Mouse (Mus musculus) cerebellum, postnatal 36 days (tissue): ENCODE data around the gene Shank3.

ENCODE experiments used
- DNase-seq, 2 experiments: peaks; one replicate each; pipeline ENCODE4 v3.0.0; 2021 to 2022; ENCODE audit warnings: mixed read lengths in 2 of 2

Gene Shank3

DNA sequence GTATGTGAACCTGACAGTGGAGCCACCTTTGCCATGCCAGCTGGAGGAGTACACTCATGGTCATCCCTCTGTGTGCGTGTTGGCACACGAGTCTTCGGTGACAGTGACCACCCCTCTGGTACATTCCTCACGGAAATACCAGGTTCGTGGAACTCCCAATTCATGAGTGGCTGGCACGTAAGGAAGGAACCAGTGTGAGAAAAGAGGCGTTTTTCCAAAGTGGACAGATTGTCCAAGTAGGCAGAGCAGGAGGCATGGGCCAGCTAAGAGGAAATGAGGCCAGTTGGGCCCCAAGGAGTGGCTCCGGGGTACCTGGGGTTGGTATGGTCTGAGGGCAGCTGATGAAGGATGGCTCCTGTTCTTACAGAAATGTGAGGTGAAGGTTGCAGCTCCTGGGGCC, 26.0 kb downstream of the Shank3 start:
- peak; percentile 80 for DNase-seq

DNA sequence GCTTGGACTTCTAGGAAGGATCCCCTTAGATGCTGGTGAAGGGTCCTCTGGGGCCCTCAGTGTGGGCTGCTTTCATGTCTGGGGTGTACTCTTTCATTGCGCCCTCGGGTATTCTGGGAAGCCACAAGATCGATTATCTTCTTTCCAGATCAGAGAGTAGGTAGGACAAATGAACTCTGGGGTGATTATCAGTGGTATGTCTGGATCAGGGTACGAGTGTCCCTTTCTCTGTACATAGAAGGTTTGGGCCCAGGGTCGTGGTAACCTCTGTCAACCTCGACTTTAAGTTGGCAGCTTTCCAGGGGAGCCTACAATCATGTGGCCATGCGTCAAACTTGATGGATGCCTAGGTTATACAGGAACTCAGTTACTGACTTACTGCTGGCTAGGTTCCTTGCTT, 26.5 kb downstream of the Shank3 start:
- no peak for DNase-seq

DNA sequence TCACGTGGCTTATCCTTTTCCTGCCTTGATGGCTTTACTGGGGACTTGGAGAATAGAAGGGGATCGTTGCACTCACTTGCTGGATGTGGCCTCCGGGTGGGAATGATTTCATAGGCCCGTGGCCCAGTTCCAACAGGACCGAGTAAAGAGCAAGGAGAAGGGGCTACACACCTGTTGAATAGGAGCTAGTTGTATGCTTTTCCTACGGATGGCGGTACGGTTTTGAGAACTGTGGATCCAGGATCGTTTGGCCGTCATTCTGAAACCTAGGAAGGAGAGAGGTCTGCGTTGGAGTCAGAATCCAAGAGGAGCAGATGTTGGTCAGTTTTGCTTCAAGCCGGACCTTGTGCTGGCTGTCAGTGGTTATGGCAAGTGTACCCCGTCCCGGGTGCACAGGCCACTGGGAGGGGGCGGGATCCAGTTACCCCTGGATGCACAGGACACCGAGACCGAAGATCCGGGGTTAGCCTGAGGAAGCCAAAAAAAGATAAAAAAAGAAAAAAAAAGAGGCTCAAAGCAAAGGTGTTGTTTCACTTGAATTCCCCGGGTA, 27.4 kb downstream of the Shank3 start:
- no peak for DNase-seq

DNA sequence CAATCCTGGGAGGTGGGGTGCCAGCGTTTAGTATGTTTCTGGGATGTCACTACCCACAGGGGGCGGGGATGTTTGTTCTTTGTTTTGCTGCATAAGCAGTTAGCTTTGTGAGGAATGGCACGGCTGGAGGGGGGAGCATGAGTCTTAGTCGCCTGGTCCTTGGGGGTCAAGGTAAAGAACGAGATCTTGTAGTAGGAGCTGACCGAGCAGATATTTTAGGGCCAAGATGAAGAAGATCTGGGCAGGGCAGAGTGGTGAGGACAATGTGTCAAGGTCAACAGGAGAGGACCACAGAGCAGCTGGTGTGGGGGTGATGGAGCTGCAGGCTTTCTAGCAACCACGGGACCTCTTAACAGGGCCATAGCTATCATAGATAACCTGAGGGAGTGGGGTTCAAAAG, 28.0 kb downstream of the Shank3 start:
- no peak for DNase-seq

DNA sequence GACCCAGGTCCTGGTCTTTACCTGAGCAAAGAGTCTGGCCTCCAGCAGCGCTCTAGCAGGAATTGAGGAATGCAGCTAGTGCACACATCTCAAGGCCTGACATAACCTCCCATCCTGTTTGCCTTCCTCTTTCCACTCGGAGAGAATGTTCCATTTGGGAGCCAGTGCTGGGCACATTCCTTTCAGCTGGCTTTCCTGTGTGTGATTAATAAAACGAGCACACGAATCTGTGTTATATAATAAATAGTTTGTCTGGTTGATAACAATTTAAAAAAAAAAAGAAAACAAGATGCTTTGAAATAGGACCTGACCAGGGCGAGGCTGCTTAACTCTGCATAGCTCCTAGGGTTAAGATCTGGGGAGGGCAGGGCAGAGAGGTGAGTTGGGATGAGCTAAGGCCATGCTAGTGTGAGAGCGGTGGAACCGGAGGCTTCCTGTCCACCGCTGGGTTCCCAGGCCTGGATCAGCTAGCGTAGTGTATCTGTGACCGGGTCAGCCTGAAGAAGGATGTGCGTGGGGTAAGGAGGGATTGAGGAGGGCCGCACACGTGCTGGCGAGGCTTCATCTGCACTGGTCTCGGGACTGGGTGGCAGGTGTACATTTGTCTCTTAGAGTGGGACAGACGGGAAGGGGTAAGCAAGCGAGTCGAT, 28.9 kb downstream of the Shank3 start:
- no peak for DNase-seq

DNA sequence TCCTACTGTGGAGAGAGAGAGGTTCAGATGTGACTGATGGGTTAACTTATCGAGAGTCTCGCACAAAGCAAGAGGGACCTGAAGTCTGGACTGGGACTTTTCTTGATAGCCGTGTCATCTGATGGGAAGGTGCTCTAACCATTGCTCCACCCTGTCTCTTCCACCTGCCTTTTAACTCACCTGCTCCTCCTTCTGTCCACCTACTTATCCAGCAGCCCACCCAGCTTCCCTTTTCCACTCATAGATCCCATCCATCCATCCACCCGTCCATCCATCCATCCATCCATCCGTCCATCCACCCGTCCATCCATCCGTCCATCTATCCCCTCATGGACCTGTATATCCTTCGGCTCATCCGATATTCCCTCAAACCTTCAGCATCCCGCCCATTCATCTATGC, 29.5 kb downstream of the Shank3 start:
- DNase-seq: no peak

DNA sequence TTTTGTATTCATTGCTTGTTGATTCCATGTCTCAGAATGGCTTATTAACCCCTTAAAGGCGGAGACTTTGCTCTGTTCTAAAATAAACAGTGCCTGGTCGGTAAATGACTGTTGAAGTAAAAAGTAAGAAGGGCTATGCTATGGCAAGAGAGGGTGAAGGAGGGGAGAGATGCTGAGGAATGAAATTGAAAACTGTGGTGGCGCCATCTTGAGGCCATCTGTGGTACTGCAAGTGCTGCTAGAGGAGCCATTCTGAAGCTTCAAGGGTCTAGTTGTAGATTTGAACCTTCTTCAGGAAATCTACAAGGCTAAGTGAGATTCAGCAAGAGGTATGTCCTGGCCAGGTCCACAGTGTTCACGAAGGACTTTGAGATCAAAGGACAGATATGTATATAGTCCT, 30.9 kb downstream of the Shank3 start:
- DNase-seq: peak; percentile 84 to 91

DNA sequence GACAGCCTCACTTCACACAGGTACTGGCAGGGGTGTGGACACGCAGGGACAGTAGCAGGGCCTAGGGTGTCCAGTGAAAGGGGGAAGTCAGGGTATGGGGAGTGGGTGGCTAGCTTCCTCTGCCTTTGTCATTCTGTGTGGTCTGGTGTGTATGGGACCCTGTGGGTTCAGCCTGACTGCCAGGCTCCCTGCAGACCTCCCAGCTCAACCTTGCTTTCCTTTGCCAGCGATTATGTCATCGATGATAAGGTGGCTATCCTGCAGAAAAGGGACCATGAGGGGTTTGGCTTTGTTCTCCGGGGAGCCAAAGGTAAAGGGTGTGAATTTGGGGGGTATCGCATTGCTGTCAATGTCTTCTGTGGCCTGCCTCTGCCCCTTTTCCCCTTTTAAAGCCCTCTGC, 32.0 kb downstream of the Shank3 start:
- no peak for DNase-seq

DNA sequence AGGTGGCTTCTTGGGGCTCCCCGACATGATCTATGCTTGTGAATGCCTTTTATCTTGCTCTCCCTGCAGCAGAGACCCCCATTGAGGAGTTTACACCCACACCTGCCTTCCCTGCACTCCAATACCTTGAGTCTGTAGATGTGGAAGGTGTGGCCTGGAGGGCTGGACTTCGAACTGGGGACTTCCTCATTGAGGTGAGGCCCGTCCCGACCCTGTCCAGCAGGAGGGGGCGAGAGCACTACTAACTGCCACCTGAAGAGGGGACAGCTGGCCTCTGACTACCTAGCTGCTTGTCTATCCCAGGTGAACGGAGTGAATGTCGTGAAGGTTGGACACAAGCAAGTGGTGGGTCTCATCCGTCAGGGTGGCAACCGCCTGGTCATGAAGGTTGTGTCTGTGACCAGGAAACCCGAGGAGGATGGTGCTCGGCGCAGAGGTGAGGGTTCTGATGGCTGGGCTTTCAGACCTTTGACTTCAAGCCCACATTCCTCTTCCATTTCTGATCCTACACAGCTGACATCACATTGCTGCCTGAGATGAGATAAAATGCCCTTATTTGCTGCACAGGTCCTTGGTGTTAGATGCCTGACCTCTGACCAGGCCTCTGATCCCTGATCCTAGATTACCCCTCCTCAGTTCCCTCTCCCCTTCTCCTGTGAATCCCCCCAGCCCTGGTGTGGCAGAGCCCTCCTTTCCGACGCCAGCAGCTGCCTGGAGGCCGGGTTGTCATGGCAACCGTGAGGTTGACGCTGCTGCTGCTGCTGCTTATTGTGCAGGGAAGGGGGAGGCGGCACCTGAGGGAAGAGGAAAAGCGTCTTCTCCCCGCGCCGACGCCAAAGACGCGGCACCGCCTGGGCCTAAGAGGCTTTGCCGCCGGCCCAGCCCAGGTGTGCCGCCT, 32.9 kb downstream of the Shank3 start:
- no peak for DNase-seq

DNA sequence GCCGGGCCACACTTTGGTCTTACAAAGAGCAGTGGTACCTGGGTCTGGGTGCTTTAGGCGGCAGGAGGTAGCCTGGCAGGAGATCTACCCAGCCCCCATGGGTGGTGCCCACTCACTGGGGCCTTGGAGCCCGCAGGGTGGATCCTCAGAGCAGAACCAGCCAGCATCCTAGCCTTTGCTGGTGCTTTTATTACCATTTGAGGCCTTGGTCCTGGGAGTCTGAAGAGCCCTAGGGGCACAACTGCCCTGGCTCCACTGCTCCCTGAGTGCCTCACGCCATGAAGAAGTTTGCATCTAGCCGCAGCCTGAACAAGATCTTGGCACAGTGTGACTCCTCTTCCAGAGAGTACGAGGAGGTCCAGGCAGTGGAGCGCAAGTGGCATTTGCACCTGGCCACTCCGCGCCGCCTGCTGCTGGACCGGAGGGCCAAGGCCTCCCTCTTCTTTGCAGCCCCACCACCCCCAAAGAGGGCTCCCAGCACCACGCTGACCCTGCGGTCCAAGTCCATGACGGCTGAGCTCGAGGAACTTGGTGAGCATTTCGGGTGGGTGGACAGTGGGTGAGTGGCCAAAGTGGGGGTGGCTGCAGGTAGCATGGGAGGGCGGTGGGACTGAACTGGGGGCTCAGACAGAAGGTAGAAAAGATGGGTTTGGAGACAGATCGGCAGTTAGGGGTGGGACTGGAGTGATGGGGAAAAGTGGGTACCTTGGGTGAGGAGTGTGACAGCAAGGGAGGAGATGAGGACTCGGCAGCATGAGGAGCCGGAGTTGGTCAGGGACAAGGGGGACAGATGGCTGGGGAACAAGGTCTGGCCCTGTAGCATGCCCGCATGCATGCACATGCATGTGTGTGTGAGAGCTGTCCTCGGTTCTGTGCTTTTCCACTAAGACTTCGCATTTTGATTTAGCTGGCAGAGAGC, 33.8 kb downstream of the Shank3 start:
- peak in 1 of 2 experiments; percentile 35 for DNase-seq

DNA sequence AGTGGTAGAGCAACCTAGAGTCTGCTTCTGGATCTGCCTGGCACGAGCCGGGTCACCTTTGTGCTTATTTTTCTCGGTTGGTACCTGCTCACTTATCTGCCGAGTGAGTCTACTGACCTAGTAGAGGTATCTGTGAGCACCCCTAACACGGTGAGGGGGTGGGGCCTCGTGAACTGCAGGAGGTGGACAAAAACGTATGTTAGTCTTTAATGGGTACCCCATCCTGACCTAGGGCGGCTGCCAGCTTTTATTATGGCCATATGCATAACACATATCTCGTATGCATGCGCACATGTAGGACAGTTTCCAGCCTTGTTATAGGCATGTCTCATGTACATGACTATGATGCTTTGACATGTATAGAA, 34.4 kb downstream of the Shank3 start:
- DNase-seq: peak in 1 of 2 experiments; percentile 21

DNA sequence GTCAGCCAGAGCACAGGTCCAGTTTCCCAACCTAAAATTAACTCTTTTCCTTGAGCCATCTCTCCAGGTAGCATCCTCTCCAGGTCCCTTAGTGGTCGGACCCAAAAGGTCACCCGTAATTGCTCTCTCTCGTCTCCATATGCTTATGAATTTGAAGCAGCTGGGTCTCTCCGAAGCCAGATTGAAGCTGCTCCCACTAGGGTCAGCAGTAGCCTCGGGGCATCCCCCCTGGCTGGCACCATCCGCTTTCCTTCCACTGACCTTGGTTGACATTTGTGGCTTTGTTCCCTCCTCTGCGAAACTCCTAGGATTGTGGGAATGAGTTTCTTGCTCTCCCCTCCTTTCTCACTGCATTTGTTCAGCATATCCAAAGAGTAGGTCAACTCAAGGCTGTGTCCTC, 44.7 kb downstream of the Shank3 start:
- peak in 1 of 2 experiments; percentile 65 for DNase-seq

DNA sequence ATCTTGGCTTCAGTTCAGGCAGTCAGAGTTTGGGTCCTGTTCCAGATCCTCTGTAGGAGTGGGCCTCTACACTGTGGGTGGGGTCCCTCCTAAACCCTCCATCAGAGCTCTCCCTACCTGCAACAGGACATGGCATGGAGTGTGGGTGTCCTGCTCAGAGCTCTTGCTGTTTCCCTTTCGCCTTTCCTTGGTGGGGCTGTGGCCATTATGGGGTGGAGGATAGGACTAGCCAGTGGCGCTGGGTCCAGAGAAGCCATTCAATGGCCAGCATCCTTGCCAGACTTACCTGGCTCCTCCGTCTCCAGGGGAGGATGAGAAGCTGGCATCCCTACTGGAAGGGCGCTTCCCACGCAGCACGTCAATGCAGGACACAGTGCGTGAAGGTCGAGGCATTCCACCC, 47.9 kb downstream of the Shank3 start:
- no peak for DNase-seq

DNA sequence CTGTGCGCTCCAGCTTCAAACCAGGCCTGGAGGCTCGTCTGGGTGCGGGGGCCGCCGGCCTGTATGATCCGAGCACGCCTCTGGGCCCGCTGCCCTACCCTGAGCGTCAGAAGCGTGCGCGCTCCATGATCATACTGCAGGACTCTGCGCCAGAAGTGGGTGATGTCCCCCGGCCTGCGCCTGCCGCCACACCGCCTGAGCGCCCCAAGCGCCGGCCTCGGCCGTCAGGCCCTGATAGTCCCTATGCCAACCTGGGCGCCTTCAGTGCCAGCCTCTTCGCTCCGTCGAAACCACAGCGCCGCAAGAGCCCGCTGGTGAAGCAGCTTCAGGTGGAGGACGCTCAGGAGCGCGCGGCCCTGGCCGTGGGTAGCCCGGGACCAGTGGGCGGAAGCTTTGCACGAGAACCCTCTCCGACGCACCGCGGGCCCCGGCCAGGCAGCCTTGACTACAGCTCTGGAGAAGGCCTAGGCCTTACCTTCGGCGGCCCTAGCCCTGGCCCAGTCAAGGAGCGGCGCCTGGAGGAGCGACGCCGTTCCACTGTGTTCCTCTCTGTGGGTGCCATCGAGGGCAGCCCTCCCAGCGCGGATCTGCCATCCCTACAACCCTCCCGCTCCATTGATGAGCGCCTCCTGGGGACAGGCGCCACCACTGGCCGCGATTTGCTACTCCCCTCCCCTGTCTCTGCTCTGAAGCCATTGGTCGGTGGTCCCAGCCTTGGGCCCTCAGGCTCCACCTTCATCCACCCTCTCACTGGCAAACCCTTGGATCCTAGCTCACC, 48.6 kb downstream of the Shank3 start:
- DNase-seq: peak in 1 of 2 experiments; percentile 54

DNA sequence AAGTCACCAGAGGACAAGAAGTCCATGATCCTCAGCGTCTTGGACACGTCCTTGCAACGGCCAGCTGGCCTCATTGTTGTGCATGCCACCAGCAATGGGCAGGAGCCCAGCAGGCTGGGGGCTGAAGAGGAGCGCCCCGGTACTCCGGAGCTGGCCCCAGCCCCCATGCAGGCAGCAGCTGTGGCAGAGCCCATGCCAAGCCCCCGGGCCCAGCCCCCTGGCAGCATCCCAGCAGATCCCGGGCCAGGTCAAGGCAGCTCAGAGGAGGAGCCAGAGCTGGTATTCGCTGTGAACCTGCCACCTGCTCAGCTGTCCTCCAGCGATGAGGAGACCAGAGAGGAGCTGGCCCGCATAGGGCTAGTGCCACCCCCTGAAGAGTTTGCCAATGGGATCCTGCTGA, 49.4 kb downstream of the Shank3 start:
- DNase-seq: peak; percentile 88 to 95

DNA sequence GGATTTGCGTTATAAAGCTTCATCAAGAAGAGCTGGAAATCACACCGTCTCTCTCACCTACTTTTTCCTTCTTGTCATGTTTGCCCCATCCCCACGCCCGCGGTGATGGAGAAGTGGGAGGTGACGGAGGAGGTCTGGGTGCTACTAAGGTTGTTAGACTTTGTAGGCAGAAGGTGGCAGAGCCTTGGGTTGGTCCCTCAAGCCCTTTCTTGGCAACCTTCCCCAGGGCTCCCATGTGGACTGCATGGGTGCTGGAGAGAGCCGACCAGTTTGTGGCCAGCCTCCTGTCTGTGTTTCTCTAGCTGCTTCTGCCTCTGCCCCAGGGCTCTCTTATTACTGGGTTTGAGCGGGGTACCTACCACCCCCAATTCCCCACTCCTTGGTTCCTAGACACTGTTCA, 51.1 kb downstream of the Shank3 start:
- no peak for DNase-seq

DNA sequence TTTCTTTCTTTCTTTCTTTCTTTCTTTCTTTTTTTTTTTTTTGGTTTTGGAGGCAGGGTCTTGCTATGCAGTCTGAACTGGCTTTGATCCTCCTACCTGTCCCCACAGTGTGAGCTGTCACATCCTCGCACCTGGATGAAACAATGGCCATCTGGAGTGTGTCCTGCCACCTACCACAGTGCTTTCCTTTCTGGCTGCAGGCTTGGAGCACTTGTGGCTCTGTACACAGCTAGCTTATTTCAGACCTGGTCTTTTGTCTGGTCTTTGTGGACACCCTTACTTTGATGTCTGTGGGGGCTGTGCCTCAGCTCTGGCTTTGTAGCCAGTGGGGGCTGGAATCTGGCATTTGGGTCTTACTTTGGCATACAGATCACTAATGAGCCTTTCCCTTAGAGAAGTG, 52.3 kb downstream of the Shank3 start:
- DNase-seq: no peak

DNA sequence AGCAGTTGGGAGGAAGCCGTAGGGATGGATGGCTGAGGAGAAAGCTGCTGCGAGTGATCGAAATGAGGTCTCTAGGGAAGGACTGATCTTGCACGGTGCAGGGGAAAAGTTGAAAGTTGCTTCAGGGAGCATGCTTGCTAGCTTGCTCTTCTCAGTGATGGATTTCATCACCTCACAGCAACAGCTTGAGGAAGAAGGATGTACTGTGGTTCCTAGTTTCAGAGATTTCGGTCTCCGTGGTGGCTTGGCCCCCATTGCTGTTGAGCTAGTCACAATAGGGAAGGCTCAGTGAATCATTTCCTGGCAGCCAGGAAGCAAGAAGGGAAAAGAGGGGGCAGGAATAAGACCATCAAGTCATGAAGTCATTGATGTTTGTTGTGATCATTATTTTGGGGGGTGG, 56.2 kb downstream of the Shank3 start:
- no peak for DNase-seq

DNA sequence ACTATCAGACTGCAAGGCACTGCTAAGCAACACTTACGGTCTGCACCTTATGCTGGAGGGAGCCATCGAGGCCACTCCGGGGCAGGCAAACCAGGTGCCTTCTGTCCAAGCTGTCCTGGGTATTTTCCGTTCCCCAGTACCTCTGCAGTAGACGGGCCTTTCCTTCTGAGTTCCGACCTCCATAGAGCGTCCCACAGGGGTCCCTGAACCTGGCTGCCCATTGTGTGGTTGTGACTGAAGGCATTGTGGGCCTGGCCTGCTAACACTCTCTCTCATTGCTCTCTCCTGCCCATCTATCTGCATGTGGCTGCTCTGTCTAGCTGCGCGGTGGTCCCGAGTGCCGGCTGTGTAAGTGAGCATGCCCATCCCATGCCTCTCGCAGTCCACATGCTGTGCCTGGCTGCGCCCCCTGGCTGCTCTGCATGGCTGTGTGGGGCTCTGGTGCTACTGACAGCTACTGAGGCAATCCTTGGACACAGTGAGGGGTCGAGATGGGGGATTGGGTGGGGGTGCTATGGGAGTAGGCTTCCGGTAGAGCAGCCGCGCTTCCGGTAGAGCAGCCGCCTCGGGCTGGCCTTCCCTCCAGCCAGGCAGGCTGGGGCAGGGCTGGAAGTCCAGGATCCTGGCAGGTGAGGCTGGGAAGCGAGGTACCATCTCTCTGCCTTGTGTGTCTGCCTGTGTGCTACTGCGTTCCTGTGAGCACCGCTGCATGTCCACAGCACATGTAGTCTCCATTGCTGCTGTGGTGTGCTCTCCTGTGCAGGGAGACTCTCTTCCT, 57.2 kb downstream of the Shank3 start:
- DNase-seq: no peak

DNA sequence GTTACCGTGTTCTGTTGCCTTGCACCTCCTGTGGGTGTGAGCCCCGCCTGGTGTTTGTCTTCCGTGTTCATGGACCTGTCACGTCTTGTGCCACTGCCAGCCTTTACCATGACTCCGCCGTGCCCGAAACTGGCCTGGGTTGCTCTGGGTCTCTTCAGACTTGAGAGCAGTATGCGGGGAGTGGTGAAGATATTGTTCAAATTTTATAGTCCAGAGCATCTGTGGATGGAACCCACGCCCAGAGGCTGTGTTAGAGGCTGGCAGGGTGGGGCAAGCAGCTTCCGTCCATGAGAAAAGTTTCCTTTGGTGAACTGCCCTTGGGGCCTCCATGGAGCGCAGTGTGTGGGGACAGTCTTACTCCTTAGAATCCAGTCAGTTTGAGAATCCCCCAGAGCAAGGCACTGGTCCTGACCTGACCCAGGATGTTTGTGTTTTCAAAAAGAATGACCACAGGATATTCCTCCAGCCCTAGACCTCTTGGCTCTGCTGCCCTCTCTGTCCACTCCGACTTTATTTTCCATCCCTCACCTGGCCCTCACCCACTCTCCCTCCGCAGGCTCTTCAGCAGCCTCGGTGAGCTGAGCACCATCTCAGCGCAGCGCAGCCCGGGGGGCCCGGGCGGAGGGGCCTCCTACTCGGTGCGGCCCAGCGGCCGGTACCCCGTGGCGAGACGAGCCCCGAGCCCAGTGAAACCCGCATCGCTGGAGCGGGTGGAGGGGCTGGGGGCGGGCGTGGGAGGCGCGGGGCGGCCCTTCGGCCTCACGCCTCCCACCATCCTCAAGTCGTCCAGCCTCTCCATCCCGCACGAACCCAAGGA, 58.0 kb downstream of the Shank3 start:
- no peak for DNase-seq

DNA sequence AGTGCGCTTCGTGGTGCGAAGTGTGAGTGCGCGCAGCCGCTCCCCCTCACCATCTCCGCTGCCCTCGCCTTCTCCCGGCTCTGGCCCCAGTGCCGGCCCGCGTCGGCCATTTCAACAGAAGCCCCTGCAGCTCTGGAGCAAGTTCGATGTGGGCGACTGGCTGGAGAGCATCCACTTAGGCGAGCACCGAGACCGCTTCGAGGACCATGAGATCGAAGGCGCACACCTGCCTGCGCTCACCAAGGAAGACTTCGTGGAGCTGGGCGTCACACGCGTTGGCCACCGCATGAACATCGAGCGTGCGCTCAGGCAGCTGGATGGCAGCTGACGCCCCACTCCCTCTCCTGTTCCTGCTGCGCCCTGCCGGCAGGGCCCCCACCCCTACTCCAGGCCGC, 58.6 kb downstream of the Shank3 start:
- no peak for DNase-seq
